Mouse (Mus musculus) heart, embryonic 13.5 days (tissue): ENCODE data around the gene Tmco4. TPM values are rescaled to one million over a fixed set of nuclear protein-coding genes. Genes with fewer than 3 reads are reported as not detected.
"Not testable (repeated sequence)": the region's sequence is repeated elsewhere in the genome, so short reads cannot be mapped to it uniquely, and the experiment has no call there.

Source experiments
- ATAC-seq: fragments of 200-750 bp; cut with Nextera tagmentation; 2 replicates; pipeline ENCODE4 v1.8.0; 2017; ENCODE audit warnings: moderate TSS enrichment; ENCODE audit not compliant: insufficient number of reproducible peaks, low FRiP score, low TSS enrichment; ENCODE audit errors: extremely low read depth
- H3K27ac ChIP-seq: fragments of 300-500 bp; sonication (generic); replicated peaks from 2 replicates; pipeline ENCODE4 v1.5.1; 2015; ENCODE audit warnings: moderate library complexity, mild to moderate bottlenecking, inconsistent platforms
- H3K27me3 ChIP-seq: fragments of 300-500 bp; sonication (generic); replicated peaks from 2 replicates; pipeline ENCODE4 v1.6.1; 2015; ENCODE audit warnings: mild to moderate bottlenecking, inconsistent platforms
- H3K36me3 ChIP-seq: fragments of 300-500 bp; sonication (generic); 2 replicates; pipeline ENCODE4 v1.6.1; 2015; ENCODE audit warnings: mild to moderate bottlenecking, inconsistent platforms
- H3K4me1 ChIP-seq: fragments of 300-500 bp; sonication (generic); 2 replicates; pipeline ENCODE4 v1.6.1; 2015; ENCODE audit warnings: inconsistent platforms
- H3K4me2 ChIP-seq: fragments of 300-500 bp; sonication (generic); 2 replicates; pipeline ENCODE4 v1.6.1; 2015; ENCODE audit warnings: inconsistent platforms, mild to moderate bottlenecking, moderate library complexity
- H3K4me3 ChIP-seq: fragments of 300-500 bp; sonication (generic); 2 replicates; pipeline ENCODE4 v1.5.1; 2015; ENCODE audit warnings: moderate library complexity, mild to moderate bottlenecking, inconsistent platforms
- H3K9ac ChIP-seq: fragments of 300-500 bp; sonication (generic); 2 replicates; pipeline ENCODE4 v1.6.1; 2015; ENCODE audit warnings: inconsistent platforms, mild to moderate bottlenecking, moderate library complexity
- H3K9me3 ChIP-seq: fragments of 300-500 bp; sonication (generic); 2 replicates; pipeline ENCODE4 v1.6.1; 2016; ENCODE audit warnings: inconsistent platforms
- WGBS: fragments of 180-500 bp; shearing (Covaris S2); methylation state at CpG from one replicate; pipeline ENCODE4 v1.1.7; 2015; ENCODE audit warnings: mixed read lengths; 5-methylcytosine and 5-hydroxymethylcytosine counted together
- polyA plus RNA-seq: library from polyadenylated mRNA; unstranded; fragments of >200 nt; fragmentation: Nextera tagmentation; extraction: Ambion mirVana; gene quantifications from 2 replicates; pipeline ENCODE4 v1.2.1, GENCODE M21; 2015

Tmco4 gene
- polyA plus RNA-seq, 1 experiment from 2014 or later = 5.6 TPM

DNA sequence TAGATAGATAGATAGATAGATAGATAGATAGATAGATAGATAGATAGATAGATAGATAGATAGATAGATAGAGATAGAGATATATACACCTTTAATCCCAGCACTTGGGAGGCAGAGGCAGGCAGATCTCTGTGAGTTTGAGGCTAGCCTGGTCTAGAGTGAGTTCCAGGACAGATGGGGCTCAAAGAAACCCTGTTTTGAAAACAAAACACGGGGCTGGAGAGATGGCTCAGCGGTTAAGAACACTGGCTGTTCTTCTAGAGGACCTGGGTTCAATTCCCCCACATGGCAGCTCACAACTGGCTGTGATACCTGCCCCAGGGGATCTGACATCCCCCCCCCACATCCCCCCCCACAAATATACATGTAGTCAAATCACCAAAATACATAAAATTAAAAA is 1.9 kb downstream of the Tmco4 start:
- H3K4me3 ChIP-seq, ATAC-seq, H3K9ac ChIP-seq, H3K4me2 ChIP-seq, H3K27me3 ChIP-seq, H3K27ac ChIP-seq, H3K9me3 ChIP-seq, H3K36me3 ChIP-seq: not testable (repeated sequence)
- H3K4me1 ChIP-seq = peaks cover 22% of the 10 kb centered on the region
- 77% methylated on average over 2 of the region's 2 CpGs for WGBS

DNA sequence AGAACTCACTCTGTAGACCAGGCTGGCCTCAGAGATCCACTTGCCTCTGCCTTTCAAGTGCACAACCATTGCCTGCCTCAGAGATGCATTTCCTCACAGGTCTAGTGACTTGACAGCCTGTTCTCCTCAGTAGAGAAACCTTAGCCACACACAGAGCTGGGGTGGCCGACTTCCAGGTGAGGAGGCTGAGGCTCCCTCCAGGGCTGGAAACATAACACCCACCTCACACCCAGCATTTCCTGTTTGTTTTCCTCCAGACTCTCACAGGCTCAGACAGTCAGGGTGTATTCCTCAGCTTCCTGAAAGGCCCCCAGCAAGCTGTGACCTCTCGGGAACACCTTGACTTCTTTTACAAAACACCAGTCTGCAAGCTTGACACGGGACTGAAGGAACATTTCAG is 2.5 kb downstream of the Tmco4 start:
- Histone ChIP-seq H3K36me3 (no peaks in the 10 kb centered on the region), H3K4me3 (no peak overlapping the region), H3K27ac (no peak overlapping the region), H3K9me3 (no peaks in the 10 kb centered on the region), H3K27me3 (no peaks in the 10 kb centered on the region), H3K9ac (no peak overlapping the region), H3K4me2 (no peak overlapping the region), H3K4me1 (peaks cover 17% of the 10 kb centered on the region)
- ATAC-seq = no peak
- 47% methylated on average over 3 of the region's 3 CpGs for WGBS

- Histone ChIP-seq H3K27ac (no peak overlapping the region), H3K4me3 (no peak overlapping the region), H3K4me2 (no peak overlapping the region), H3K9me3 (no peaks in the 10 kb centered on the region), H3K27me3 (no peaks in the 10 kb centered on the region), H3K9ac (no peak overlapping the region), H3K4me1 (peaks cover 19% of the 10 kb centered on the region), H3K36me3 (no peaks in the 10 kb centered on the region)
- WGBS = 62% methylated on average over 6 of the region's 6 CpGs
- ATAC-seq = no peak
Observed at GRCm38 (mm10) chr4:138976046-138976445, 3.4 kb downstream of the Tmco4 start.

DNA sequence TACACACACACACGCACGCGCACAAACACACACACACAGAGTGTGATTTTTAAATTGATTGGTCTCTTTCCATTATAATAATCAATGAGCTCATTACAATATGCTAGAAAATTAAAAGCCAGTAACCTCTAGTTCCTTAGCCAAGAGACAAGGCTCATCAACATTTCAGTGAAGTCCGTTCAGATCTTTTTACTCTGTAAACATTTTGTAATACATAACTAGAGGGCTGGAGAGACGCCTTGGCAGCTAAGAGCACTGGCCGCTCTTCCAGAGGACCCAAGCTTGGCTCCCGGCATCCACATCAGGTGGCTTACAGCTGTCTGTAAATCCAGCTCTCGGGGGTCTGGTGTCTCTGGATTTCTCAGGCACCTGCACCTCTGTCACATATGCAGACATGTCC is 7.3 kb downstream of the Tmco4 start:
- Histone ChIP-seq H3K36me3 (no peaks in the 10 kb centered on the region), H3K4me3 (no peak overlapping the region), H3K9ac (no peak overlapping the region), H3K27ac (no peak overlapping the region), H3K27me3 (no peaks in the 10 kb centered on the region), H3K9me3 (peaks cover 3% of the 10 kb centered on the region; the same call in 1 of the 2 replicates), H3K4me2 (no peak overlapping the region), H3K4me1 (0 out of 2 replicates have a peak, but pooled peaks cover 3% of the 10 kb centered on the region)
- no peak for ATAC-seq
- WGBS = 82% methylated on average over 8 of the region's 8 CpGs

GRCm38 (mm10) chr4:138980771-138981420 is 8.2 kb downstream of the Tmco4 start:
- Histone ChIP-seq H3K27ac (no peak overlapping the region), H3K36me3 (no peaks in the 10 kb centered on the region), H3K4me2 (peak overlapping the region; percentile 32), H3K4me1 (peaks cover 5% of the 10 kb centered on the region), H3K27me3 (no peaks in the 10 kb centered on the region), H3K4me3 (peak overlapping the region; percentile 25), H3K9ac (no peak overlapping the region), H3K9me3 (peaks cover 3% of the 10 kb centered on the region; the same call in 1 of the 2 replicates)
- no peak for ATAC-seq
- 20% methylated on average over 12 of the region's 12 CpGs for WGBS

- 62% methylated on average over 3 of the region's 3 CpGs for WGBS
- Histone ChIP-seq H3K4me1 (peaks cover 18% of the 10 kb centered on the region), H3K36me3 (no peaks in the 10 kb centered on the region), H3K4me2 (no peak overlapping the region), H3K9me3 (peaks cover 3% of the 10 kb centered on the region; the same call in 1 of the 2 replicates), H3K27me3 (no peaks in the 10 kb centered on the region), H3K27ac (no peak overlapping the region), H3K4me3 (no peak overlapping the region), H3K9ac (no peak overlapping the region)
- ATAC-seq = no peak
Observed at GRCm38 (mm10) chr4:138983422-138983821, 10.7 kb downstream of the Tmco4 start.

DNA sequence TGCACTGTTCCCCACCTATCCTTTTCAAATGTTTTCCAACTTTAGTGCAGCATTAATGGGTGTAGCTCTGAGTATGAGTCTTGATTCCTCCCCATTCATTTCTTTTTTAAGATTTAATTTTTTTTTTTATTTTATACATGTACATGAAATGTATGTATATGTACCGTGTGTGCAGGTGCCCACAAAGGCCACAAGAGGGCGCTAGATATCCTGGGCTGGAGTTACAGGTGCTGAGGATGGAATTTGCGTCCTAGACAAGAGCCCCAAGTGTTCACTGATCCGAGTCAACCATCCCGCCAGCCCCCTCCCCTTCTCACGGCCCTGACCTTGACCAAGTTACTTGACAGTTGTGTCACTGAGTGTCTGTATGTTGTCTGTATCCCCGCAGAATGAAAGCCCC is 12.1 kb downstream of the Tmco4 start:
- Histone ChIP-seq H3K27ac (no peak overlapping the region), H3K4me3 (no peak overlapping the region), H3K4me1 (peaks cover 18% of the 10 kb centered on the region), H3K36me3 (no peaks in the 10 kb centered on the region), H3K27me3 (no peaks in the 10 kb centered on the region), H3K9ac (no peak overlapping the region), H3K4me2 (no peak overlapping the region), H3K9me3 (peaks cover 3% of the 10 kb centered on the region; the same call in 1 of the 2 replicates)
- 70% methylated on average over 7 of the region's 7 CpGs for WGBS
- no peak for ATAC-seq

GRCm38 (mm10) chr4:138986280-138986679 is 13.6 kb downstream of the Tmco4 start:
- ATAC-seq = no peak
- Histone ChIP-seq H3K36me3 (no peaks in the 10 kb centered on the region), H3K27ac (peak overlapping the region; percentile 45; the same call in 1 of the 2 replicates), H3K4me3 (no peak overlapping the region), H3K9ac (peak overlapping the region; percentile 3; the same call in 1 of the 2 replicates), H3K4me2 (no peak overlapping the region), H3K27me3 (no peaks in the 10 kb centered on the region), H3K9me3 (peaks cover 3% of the 10 kb centered on the region; the same call in 1 of the 2 replicates), H3K4me1 (peaks cover 15% of the 10 kb centered on the region)
- WGBS = 66% methylated on average over 5 of the region's 5 CpGs

DNA sequence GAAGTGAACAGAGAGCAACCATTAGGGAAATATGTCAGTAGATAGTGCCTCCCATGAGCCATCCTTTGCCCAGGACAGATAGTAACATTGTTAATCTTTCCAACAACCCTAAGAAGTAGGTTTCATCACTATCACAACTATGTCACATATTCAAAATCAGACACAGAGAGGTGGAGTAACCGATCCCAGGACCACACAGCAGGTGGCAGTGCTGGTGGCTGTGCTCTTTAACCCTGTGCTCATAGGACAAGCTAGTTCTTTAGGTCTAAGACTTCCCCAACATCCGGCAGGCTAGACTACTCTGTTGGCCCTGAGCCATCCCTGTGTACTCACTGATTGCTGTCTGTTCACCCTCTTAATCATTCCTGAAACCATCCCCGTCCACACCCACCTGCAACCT is 21.7 kb downstream of the Tmco4 start:
- no peaks in the 10 kb centered on the region for H3K27me3 ChIP-seq
- no peaks in the 10 kb centered on the region for H3K9me3 ChIP-seq
- H3K4me2 ChIP-seq = no peak overlapping the region
- no peaks in the 10 kb centered on the region for H3K4me1 ChIP-seq
- no peak overlapping the region for H3K9ac ChIP-seq
- no peak for ATAC-seq
- peaks cover 9% of the 10 kb centered on the region for H3K36me3 ChIP-seq
- H3K4me3 ChIP-seq = no peak overlapping the region
- no peak overlapping the region for H3K27ac ChIP-seq
- 67% methylated on average over 3 of the region's 3 CpGs for WGBS

- Histone ChIP-seq H3K9ac (no peak overlapping the region), H3K4me3 (no peak overlapping the region), H3K27ac (no peak overlapping the region), H3K27me3 (no peaks in the 10 kb centered on the region), H3K9me3 (no peaks in the 10 kb centered on the region), H3K4me2 (no peak overlapping the region), H3K4me1 (peaks cover 4% of the 10 kb centered on the region; the same call in 1 of the 2 replicates), H3K36me3 (peaks cover 9% of the 10 kb centered on the region)
- no peak for ATAC-seq
- WGBS = 70% methylated on average over 5 of the region's 5 CpGs
Observed at GRCm38 (mm10) chr4:138996410-138996809, 23.7 kb downstream of the Tmco4 start.

GRCm38 (mm10) chr4:138997121-138997520 is 24.4 kb downstream of the Tmco4 start:
- Histone ChIP-seq H3K4me2 (no peak overlapping the region), H3K27ac (no peak overlapping the region), H3K9ac (no peak overlapping the region), H3K36me3 (peaks cover 9% of the 10 kb centered on the region), H3K4me3 (no peak overlapping the region), H3K4me1 (peaks cover 6% of the 10 kb centered on the region; the same call in 1 of the 2 replicates), H3K9me3 (no peaks in the 10 kb centered on the region), H3K27me3 (no peaks in the 10 kb centered on the region)
- WGBS = 74% methylated on average over 4 of the region's 4 CpGs
- no peak for ATAC-seq

DNA sequence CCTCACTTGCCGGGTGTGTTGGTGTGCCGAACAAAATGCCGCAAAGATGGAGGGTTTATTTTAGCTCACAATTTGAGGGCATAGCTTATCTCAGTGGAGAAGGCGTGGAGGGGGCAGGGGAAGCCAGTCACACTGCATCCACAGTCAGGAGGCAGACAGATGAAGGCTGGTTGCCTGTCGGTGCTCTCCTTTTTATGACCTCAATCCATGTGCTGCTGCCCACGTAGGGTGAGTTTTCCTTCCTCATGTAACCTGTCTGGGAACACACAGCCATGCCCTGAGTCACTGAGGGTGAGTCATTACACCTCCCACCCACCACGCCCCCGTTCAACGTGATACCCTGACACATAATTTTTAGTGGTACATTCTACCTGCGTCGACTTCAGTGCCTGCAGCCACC is 25.9 kb downstream of the Tmco4 start:
- no peaks in the 10 kb centered on the region for H3K27me3 ChIP-seq
- no peak for ATAC-seq
- WGBS = 68% methylated on average over 11 of the region's 11 CpGs
- peaks cover 9% of the 10 kb centered on the region for H3K36me3 ChIP-seq
- no peak overlapping the region for H3K9ac ChIP-seq
- H3K27ac ChIP-seq = no peak overlapping the region
- peaks cover 6% of the 10 kb centered on the region; the same call in 1 of the 2 replicates for H3K4me1 ChIP-seq
- H3K4me3 ChIP-seq = no peak overlapping the region
- no peak overlapping the region for H3K4me2 ChIP-seq
- no peaks in the 10 kb centered on the region for H3K9me3 ChIP-seq
